Mouse (Mus musculus) urinary bladder, postnatal 10 days (tissue): ENCODE results near the gene Bmpr1b.
"Not testable (repeated sequence)": the region's sequence is repeated elsewhere in the genome, so short reads cannot be mapped to it uniquely, and the experiment has no call there.

ENCODE experiments used
- DNase-seq: peaks from one replicate; pipeline ENCODE4 v3.0.0; 2022; ENCODE audit warnings: low spot score

The Bmpr1b gene

DNA sequence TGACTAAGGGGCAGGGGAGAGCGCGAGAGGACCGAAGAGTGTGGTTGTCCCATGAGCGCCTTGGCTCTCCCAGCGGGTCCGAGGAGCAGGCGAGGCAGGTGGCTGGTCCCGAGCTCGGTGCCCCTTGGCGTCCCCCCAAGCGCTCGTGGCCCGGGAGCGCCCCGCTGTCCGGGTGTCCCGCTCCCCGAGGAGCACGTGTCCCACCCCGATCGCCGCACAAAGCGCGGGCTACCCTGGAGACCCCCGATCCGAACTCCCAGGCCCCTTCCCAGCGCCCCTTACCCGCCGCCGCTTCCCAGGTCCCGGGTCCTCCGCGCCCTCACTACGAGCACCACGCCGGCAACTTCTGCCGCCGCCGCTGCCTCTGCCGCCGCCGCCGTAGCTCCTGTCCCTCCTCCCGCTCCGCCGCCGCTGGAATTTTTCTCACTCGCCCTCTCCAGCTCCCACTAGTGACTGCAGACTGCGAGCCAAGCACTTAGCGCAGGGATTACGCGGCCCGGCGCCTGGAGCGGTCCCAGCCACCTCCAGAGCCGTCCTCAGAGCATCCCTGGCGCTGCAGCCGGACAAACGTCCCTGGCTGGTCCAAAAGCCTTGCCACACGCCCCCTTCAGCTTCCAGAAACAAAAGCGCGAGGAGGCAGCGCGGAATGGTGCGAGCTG lies at the start of gene Bmpr1b:
Gene Bmpr1b, minus strand, starts transcription at position 563 of the 659 bp plus-strand sequence.
- peak; percentile 44 for DNase-seq

DNA sequence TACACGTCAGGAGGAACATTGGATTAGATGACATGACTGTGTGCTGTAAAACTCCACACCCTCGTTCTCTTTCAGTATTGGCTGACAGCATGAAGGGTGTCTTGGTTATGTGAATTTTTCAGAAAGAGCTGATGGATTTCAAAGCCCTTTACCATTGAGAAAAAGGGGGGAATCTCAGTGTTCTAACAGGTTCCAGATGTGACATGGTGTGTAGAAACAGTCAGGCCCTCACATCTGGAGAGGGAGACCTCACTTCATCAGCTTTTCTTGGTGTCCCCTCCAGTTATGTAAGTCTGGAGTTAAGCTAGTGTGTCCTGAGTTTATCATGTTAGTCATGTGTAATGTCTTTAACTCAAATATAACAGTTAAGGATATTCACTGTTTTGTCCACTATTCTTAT lies 43.6 kb upstream of the Bmpr1b start:
- no peak for DNase-seq

DNA sequence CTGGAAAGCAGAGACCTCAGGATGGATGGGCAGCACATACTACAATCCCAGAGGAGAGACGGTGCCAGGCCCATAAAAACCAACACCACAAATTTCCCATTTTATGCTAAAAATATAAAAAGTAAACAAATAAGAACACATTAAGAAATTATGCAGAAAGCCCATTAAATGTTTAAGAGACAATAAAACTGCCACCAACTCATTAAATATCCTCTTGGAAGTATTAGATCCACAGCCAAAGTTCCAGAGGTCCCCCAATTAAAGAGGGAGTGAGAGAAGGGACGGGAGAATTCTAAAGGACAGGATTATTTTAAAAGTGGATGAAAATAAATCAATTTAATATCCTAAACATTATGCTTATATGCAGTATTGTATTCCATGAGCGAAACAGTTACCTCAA lies 43.0 kb upstream of the Bmpr1b start:
- no peak for DNase-seq

DNA sequence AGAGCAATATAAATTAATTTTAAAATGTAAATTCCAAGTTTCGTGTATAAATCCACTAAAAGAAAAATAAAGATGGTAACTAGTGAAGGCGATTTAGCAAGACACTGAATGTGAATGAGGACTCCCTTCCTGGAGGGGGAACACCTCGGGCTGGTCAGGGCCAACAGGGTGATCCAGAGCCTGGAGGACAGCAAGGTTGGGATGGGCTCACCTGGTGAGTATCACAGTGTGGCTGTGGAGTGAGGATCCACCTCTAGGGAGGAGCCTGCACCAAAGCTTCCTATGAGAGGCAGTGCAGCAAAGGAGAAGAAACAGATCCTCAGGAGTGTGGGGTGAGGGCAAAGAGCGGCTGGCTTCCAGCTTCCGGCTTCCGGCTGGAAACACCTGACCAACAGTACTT lies 40.8 kb upstream of the Bmpr1b start:
- no peak for DNase-seq

DNA sequence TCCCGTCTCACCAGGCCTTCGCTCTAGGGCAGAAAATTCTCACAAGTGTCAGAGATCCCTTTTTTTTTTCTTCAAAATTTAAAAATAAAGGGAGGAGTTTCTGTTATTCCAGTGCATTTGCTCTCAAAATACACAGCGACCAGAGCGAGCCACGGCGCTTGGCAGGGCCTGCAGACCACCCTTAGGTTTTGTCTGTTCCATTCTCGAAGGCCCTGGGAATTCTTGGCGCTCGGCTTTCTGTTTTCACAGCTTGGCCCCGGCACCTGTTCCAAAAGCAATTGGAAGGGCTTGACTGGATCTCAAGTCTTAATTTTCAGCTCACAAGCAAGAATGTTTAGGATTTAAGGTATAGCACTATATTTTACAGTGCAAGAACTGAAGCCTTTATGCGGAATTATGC lies 39.8 kb upstream of the Bmpr1b start:
- DNase-seq, result no peak

DNA sequence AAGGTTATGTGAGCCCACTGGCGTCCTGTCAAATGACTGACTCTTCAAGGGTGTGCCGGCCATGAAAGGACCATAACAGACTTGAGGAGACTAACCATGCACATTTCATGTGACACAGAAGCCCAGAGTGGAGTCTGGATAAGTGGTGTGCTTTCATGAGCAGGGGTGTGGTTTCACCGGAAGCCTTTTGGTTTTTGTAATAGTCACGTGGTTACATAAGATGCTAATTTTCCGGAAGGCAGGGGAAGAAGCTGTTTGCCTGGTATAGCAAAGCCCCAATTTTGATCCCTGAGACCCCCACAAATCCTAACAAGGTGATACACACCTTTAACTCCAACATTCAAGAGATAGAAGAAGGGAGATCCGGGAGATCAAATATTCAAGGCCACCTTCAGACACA lies 38.3 kb upstream of the Bmpr1b start:
- no peak for DNase-seq

DNA sequence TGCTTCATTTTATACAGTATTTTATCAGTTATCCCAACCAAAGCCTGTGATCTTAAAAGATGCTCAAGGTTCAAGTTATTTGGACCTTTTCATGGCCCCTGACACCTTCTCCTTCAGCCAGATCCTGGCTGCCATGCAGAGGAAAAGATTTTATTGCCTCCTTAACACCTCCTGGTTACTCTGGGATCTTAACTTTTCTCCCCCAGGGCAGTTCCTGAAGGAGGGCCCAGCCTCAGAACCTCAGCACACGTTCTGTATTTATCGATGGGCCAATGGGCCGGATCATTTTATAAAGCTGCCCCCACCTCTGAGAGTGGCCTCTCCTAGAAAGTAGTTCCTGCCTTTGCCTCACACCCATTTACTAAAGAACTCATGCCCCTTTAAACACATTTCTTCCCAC lies 37.1 kb upstream of the Bmpr1b start:
- DNase-seq, result no peak

DNA sequence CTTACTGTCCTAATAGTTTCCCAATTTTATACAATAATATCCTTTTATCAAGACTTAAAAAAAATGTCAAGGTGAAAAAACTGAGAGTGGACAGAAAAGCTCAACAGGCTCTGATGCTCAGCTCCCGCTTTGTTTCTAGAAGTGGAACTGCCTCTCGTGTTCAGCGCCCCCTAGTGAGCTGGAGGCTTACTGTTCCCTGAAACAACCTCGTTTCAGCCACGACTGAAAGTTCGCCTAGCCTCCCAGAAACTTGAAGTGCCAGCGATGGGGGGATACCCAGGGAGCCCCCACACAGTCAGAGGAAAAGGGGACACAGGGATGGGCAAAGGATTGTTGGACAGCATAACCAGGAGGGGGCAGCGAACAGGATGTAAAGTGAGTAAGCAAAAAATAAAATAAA lies 26.9 kb upstream of the Bmpr1b start:
- DNase-seq, result no peak

DNA sequence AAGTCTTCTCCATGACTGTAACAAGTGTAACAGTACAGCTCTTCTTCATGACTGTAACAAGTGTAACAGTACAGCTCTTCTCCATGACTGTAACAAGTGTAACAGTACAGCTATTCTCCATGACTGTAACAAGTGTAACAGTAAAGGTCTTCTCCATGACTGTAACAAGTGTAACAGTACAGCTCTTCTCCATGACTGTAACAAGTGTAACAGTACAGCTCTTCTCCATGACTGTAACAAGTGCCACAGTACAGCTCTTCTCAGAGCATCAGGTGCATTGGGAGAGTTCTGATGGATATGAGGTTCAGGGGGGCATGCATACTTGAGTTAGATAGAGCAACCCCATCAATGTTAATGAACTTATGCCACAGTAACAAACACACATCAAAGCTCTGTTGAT lies 22.4 kb upstream of the Bmpr1b start:
- not testable (repeated sequence) for DNase-seq

DNA sequence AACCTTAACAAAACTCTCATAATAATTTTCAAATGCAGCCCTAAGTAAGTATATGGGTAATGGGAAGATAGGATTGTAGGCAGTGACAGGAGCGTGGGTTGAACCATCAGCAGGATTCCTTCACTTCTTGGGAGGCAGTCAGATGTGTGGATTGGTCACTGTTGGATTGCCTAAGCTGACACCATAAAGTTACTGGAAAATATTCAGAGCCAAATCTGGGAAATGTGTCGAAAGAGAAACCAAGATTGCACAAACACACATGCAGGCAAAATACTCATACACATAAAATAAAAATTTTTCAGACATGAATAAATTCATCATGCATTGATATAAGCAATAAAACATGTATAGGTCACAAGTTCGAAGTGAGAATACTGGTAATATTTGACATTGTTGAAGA lies 17.3 kb upstream of the Bmpr1b start:
- no peak for DNase-seq

DNA sequence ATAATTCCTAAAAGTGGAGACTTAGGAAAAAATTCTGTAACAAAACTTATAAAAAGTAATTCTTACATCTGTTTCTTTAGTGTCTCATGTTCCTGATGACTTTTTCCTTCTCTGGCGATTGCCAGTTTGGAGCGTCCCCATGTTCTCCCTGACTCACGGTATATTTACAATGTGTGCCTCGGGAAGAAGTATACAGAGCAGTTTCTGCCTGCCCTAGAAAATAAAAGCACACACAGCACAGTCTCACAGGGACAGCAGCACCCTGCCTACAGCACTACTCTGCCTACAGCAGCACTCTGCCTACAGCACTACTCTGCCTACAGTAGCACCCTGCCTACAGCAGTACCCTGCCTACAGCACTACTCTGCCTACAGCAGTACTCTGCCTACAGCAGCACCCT lies 4.8 kb upstream of the Bmpr1b start:
- no peak for DNase-seq

DNA sequence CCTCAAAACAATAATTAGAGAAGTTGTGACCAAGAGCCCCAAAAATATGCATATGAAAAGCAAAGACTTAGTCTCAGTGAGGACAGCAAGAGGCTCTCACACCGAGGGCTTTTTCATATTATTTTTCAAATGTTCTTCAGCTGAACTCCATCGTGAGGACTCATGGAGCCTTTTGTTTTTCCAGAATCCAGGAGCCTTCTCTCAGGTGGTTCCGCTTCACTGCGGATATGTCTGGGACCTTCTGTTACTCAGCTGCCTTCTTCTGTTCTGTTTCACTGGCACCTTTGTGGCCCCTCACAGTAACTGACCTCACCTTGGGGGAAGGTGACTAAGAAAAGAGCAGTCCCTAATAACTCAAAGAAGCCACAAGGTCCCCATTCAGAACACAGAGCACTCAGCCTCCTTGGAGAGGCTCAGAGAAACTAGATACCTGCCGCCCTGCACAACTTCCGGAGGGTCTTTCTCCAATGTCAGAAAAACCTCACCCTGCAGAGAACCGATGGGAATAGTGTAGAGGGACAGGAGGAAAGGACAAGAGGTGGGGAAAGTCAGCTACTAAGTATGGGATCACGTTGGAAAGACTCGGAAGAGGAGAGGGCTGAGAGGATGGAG lies 868 bp downstream of the Bmpr1b start:
- DNase-seq, result no peak

DNA sequence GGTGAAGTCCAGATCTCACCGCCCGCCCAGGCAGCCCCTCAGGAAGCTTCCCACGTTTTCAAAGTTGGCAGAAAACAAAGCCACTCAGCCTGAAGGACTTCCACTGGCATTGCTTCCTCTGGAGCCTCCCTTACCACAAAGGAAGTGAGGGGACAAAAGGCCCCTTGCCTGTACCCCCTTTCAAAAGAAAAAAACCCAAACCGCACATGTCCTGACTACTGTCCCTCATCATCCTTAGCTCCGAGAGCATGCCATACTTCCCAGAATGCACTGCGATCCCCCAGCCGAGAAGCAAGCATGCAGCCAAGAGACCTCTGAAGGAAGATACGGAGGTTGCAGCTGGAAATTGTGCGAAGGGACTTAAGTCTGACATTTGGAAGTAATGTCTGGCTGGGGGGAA lies 4.2 kb downstream of the Bmpr1b start:
- no peak for DNase-seq

DNA sequence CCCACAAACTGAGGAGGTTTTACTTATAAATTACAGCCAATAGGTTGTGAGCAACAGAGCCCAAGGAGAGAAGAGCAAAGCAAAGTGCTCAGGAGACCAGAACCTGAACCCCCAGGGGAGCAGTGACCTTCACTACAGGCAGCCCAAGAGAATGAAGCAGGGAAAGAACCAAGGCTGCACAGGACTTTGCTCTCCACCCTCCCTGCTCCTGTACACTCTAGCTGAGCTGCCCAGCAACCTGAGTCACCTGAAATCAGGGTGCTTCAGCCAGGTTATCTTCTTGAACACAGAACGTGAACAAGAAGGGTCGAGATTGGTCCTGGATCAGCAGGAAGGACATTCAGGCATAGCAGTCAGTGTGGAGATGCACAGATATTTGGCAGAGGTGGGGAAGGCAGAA lies 5.3 kb downstream of the Bmpr1b start:
- no peak for DNase-seq

DNA sequence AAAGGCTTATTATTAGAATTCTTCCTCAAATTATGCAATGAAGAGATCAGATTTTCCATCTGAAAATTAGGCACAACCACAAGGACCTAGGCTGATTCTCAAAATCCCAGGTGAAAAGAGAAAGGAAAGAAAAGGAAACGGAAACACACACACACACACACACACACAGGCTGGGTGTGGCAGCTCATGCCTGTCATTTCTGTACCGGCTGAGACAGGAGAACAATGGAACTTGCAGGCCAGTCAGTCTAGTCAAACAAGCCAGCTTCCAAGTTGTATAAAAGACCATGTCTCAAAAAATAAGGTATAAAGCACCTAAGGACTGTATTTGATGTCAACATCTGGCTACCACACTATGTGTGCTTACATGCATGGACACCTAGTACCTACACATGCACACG lies 7.8 kb downstream of the Bmpr1b start:
- DNase-seq, result no peak

DNA sequence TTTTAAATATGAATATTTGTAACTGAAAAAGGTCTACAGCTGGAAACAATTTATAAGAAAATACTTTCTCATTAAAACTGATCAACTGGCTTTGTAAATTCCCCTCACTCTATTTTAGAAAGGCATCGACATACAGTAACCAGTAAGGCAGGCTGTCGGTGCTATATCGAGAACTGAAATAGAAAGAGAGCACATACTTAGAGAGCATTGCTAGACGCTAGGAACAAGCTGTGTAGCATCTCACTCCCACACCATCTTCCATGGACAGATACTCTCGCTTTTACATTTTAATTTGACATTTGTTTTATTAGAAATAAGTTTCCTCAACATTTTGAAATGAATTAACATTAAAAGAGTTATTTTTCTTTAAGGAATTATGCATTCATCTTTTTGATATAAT lies 17.2 kb downstream of the Bmpr1b start:
- no peak for DNase-seq

DNA sequence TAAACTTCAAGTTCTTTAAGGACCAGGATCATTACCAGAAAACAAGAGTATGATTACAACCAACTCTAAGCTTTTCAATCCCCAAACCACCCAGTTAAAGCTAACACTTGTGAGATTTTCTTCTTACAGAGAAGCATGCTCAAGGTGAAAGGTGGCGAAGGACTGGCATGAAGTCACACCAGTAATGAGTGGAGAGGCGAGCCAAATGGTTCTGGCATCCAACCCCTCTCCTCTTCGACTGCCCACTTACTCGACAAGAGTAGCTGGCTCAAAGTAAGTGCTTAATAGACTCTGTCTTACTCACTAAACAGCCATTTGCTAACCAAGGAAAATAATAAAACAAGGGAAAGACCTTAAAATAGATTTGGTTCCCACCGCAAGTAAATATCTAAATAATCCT lies 30.4 kb downstream of the Bmpr1b start:
- no peak for DNase-seq

DNA sequence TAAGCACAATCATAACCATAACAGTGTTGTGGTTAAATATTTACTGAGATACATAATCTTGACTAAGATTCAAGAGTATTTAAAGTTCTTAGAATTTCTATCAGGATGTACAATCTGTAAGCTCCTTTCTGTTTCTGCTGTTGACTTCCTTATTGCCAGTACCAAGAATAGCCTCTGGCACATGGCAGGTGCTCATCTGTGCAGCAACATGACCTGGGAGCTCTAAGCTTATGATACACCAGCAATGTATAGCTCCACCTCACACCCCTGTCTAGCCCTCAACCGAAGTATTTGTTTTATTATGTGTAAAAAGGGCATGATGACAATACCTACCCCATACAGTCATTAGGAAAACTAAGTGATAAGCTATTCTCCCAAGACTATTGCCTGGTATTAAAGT lies 42.8 kb downstream of the Bmpr1b start:
- no peak for DNase-seq

DNA sequence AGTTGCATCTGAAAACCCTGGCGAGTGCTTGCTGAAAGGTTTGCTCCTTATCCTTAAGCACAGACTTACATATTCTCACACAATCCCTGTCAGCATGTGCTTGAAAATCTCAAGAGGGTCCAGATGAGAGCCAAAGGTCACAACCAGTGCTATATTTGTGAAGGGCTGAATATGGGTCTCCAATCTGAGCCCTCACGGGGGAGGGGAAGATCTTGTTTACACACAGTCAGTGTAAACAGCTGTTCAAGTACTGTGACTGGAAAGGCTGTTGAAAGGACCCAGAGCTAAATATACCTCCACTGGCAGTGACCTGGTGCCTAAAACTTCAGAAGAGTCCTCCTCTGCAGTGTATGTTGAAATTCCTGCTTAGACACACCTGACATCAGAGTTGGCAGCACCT lies 43.7 kb downstream of the Bmpr1b start:
- DNase-seq, result no peak

DNA sequence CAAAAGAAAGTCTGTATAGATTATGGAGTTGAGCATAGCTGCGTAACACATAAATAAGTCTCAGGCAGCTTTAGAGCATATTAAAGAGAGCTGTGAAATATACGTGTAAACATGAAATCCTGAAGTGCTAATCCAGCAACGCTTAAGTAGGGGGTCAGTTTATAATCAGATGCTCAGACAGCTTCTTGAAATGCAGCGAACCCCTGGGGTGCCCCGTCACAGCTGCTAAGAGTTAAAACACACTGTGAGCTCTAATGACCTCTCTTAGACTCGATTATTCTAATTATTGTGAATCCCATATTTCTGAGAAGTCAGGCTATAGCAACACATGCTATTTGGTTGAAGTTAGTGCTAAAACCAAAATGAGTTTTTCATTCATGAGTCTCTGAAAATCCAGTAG lies 45.0 kb downstream of the Bmpr1b start:
- DNase-seq, result no peak

DNA sequence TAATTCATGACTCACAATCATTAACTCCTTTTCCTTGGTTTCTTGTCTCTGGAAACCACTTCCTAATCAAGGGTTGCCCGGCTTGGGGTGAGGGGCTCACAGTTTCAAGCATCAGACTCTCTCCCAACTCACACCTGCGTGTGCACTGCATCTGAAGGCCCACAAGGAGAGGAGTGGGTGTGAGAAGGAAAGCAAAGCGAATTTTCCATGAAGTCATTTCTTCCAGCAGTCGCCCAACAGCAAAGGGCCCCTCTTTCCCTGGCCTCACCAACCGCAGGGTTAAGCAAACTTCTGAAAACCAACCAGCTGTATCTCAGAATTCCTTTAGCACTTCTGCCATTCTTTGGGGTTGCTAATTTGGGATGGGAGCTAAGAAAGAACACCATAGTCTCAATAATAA lies 46.8 kb downstream of the Bmpr1b start:
- no peak for DNase-seq

DNA sequence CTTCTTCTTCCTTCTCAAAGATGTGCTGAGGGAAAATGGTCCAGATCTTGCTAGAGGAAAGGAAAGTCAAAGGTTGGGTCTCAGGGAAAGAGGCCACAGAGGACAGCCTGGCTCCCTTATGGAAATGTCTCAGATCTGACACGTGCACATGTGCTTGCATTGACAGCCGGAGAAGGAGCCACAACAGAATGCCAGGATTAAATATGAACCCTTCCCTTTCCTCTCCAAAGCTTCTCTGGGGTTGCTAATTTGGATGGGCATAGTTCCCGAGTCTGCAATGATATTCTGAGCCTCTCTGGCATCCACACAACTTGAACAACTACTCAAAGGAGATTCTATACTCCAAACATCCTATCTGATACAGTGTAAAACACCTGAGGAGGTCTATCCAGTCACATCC lies 48.4 kb downstream of the Bmpr1b start:
- no peak for DNase-seq

DNA sequence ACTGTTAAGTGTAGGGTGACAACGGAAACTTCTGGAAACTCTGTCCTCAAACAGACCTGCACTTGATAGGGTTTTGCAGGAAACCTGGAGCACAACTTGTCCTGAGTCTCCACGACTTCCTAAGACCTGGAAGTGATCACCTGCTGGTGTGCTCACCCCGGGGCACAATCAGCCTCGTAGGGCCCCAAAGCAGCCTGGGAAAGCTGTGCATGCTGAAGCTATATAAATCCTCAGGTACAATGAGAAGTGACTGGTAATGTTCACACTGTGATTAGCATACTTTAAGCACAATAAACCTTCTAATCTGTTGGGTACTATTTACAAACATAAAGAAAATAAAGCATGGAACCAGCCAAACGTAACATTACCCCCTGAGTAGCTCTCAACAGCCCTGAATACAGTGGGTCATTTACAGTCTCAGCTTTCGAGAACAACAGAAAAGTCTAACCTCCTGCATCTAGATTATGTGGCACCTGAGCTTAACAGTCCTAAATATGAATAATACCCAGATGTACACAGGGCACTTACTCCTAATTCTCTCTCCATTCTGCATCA lies 54.4 kb downstream of the Bmpr1b start:
- DNase-seq, result no peak

DNA sequence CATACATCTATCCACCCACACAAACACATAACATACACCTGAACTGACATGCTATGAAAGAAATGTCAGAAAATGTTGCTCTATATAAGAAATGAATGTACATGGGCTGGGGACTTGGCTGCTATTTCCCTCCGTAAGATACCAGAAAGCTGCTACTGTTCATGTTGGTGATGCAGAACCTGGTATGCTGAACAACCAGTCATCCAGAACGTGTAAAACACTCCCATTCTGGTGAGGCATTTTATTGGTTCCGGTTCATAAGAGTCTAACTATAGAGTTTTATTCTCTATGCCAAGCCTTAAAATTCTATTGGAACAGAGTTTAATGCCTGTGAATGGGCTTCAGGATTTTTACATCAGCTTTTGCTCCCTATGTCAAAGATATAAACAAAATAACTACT lies 55.0 kb downstream of the Bmpr1b start:
- DNase-seq, result no peak
